Mouse (Mus musculus) left cerebral cortex, adult 6 months (tissue): ENCODE data around the gene Tk1. TPM values are rescaled to one million over a fixed set of nuclear protein-coding genes. Genes with fewer than 3 reads are reported as not detected.

Experiments
- long read RNA-seq, 2 experiments: library from polyadenylated mRNA; unstranded; transcript quantifications; one replicate each; pipeline ENCODE4 v2.0.0; 2019 to 2020
- polyA plus RNA-seq: library from polyadenylated mRNA; unstranded; fragments of <200 nt; fragmentation: Nextera tagmentation; gene quantifications from 2 replicates; pipeline ENCODE4 v1.2.3, GENCODE M21; 2021

Gene Tk1
- 0.93 TPM in 2 replicates for polyA plus RNA-seq
- long read RNA-seq, experiment 1, partial matches to known transcripts = 0 of 1 reads
- long read RNA-seq, experiment 1, other reads (novel, unspliced or antisense) = 1 of 1 reads
- long read RNA-seq, experiment 2, partial matches to known transcripts = 0 of 1 reads
- long read RNA-seq, experiment 2, other reads (novel, unspliced or antisense) = 0 of 1 reads

GRCm38 (mm10) chr11:117825333-117826101, at the start of gene Tk1, which contains the start of gene Afmid:
TSS of gene Tk1 (minus strand) at chr11:117826092.
TSS of gene Afmid (plus strand) at chr11:117825924.

GRCm38 (mm10) chr11:117872861-117873608, 47.1 kb upstream of the Tk1 start, which contains the start of gene Tha1:
TSS of gene Tha1 (minus strand) at chr11:117873481.

DNA sequence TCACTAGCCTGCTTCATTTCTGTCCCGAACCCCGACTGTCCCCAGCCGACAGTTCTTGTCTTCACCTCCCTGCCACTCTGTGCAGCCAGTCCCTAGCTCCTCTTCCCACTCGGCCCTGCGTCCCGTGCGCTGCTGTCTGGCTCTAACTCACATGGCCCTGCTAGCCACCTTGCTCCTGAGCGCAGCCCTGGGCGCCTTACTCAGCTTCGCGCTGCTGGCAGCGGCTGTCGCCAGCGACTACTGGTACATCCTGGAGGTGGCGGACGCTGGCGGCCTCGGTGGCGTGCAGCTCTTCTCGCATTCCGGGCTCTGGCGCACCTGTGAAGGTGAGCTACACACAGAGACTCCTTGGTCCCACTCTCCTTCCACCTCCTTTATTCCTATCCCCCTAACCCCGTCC, 34.7 kb upstream of the Tk1 start, which contains the start of gene Tmem235:
Gene Tmem235 (plus strand): TSS at position 152 of the 400 bp plus-strand sequence.

DNA sequence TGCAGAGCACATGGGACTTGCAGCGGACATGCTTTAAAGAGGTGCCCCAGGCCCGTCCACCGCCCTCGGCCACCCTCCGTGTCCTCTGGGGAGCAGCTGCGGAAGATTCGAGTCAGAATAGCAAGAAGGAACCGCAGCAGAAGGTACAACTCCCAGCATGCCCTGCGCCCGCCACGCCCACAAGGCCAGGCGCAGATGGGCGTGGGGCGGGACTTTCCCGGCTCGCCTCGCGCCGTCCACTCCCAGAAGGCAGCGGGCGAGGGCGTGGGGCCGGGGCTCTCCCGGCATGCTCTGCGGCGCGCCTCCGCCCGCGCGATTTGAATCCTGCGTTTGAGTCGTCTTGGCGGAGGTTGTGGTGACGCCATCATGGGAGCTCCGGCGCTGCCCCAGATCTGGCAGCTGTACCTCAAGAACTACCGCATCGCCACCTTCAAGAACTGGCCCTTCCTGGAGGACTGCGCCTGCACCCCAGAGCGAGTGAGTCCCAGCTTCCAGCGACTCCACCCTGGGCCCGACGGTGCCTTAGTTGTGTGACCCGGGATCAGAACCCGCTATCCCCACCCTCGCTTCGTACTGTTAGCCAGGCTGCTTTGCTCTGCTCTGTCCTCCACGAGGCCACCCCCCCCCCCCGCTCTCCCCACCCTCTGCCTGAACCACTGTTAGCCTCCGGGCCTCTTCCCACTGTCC, 23.2 kb upstream of the Tk1 start, which contains the start of gene Birc5:
Gene Birc5 (plus strand): TSS at position 267 of the 687 bp plus-strand sequence.

GRCm38 (mm10) chr11:117809407-117810311, 16.2 kb downstream of the Tk1 start, which contains the start of the genes Gm20708 and Syngr2:
TSS of gene Gm20708 (plus strand) at chr11:117809668.
TSS of gene Syngr2 (plus strand) at chr11:117809668.

GRCm38 (mm10) chr11:117797511-117798159, 28.3 kb downstream of the Tk1 start, which contains the start of gene 6030468B19Rik:
TSS of gene 6030468B19Rik (plus strand) at chr11:117797660.

DNA sequence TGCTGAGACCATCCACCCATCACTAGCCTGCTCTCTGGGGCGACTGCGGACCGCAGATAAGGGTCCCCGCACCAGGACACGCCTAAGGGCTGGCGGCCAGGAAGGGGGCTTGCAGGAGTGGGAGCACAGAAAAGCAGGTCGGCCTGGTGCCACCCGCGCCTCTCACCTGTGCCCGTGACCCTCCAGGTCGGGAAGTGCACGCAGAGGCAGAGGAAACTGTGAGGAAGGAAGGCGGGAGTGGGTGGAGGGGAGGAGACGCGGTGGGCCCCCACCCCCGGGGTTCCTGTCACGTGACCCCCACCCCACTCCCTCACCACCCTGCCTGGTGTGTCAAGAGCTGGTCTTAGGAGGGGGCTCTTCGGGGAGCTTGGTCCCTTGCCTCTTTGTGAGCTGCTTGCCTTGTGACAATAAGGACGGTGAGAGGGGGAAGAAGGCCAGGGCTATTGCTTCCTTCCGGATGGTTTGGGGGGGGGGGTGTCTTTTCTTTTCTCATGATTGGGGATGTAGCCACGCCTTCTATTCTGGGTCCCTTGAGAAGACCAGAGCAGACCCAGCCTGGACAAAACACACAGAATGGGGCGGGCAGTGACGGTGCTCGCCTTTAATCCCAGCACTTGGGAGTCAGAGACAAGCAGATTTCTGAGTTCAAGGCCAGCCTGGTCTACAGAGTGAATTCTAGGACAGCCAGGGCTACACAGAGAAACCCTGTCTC, 43.7 kb downstream of the Tk1 start, which contains the start of the genes Tmc8 and Tmc6:
Gene Tmc8 (plus strand): TSS at position 84 of the 712 bp plus-strand sequence.
Gene Tmc6 (minus strand): TSS at position 206 of the 712 bp plus-strand sequence.

Other genes starting within 250 kb of the Tk1 start
- gene Tnrc6c, start 171.8 kb downstream of the Tk1 start, polyA plus RNA-seq = 4.5 and 4.9 TPM in 2 replicates
- gene Tmc8, start 44.0 kb downstream of the Tk1 start, polyA plus RNA-seq = 0.16 and 0.33 TPM in 2 replicates
- 4.6 and 4.8 TPM in 2 replicates for gene Tmc6, start 43.9 kb downstream of the Tk1 start, polyA plus RNA-seq
- gene 6030468B19Rik, start 28.4 kb downstream of the Tk1 start, polyA plus RNA-seq = not detected in 2 replicates
- gene Gm20708, start 16.4 kb downstream of the Tk1 start, polyA plus RNA-seq = 0.35 and 0.55 TPM in 2 replicates
- 9.9 and 10.6 TPM in 2 replicates for gene Syngr2, start 16.4 kb downstream of the Tk1 start, polyA plus RNA-seq
- 2.7 and 3.8 TPM in 2 replicates for gene Afmid, start 168 bp downstream of the Tk1 start, polyA plus RNA-seq
- gene Birc5, start 23.2 kb upstream of the Tk1 start, polyA plus RNA-seq = 1.7 and 2.4 TPM in 2 replicates
- not detected in 2 replicates for gene Tmem235, start 34.7 kb upstream of the Tk1 start, polyA plus RNA-seq
- gene Tha1, start 47.4 kb upstream of the Tk1 start, polyA plus RNA-seq = 3.1 and 3.4 TPM in 2 replicates
- 1.8 and 2.6 TPM in 2 replicates for gene Socs3, start 144.0 kb upstream of the Tk1 start, polyA plus RNA-seq
- 85.0 and 90.8 TPM in 2 replicates for gene Pgs1, start 160.2 kb upstream of the Tk1 start, polyA plus RNA-seq